Mouse (Mus musculus) lung, postnatal 25 days (tissue): ENCODE data around the gene Proca1.

Source experiments
- DNase-seq: peaks from one replicate; pipeline ENCODE4 v3.0.0; 2022; ENCODE audit warnings: low spot score

Proca1 gene

DNA sequence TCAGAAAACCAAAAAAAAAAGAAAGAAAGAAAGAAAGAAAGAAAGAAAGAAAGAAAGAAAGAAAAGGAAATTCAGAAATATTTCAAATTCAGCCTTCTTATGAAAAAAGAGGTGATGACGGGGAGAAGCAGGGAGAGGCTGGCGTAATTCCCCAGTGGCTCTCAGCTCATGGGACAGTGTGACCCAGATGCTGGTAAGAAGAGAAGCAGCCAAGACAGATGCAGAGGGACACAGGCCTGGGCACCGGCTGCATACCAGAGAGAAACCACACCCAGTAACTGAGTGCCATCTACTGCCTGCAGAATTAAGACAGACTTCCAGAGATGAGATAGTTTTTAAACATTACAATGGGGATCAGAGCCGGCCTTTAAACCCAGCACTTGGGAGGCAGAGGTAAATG, 30.4 kb downstream of the Proca1 start:
- no peak for DNase-seq

DNA sequence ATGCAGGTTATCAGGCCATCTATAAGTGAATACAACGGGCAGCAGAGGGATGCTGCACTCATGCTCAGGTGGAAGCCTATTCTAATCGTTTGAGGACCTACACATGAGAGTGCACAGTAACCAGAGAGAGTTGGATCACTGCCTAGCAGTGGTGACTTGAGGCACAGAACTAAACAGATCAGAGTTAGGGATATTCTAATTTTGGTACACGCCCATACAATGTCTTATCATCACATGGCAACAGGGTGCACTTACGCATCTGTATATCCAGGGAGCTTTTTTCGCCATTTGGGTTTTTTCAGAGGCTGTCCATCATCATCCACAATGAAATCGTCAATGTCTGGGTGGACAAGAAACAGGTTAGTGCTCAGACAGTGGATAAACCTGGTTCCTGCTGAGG, 38.3 kb downstream of the Proca1 start:
- no peak for DNase-seq

DNA sequence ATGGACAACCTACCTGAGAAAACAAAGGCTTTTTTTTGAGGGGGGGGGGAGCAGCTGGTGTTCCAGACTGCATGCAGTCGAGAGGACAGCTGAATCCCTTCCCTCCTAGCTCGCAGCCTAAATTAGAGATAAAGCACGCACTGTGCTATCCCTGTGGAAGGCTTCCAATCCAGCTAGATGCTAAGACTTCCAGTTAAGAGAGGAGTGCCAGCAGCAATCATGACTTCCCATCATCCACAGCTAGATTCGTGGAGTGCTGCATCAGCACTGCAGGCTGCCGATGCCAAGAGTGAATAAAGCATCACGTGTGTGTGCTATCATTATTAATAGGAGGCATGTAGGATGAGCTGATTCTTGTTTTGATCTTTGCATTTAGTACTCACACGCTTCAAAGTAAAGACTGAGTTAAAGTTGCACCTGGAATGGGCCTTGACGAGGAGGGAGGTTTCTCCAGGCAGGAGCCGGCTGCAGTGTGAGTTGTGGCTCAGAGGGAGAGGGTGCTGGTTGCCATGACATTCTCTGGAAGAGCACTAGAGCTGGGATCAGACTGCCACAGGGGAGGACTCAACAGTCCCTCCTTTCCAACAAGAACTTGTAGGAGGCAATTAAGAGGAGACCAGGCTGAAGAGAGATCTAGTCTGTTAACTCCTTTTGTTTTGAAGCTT, 47.1 kb downstream of the Proca1 start:
- no peak for DNase-seq

DNA sequence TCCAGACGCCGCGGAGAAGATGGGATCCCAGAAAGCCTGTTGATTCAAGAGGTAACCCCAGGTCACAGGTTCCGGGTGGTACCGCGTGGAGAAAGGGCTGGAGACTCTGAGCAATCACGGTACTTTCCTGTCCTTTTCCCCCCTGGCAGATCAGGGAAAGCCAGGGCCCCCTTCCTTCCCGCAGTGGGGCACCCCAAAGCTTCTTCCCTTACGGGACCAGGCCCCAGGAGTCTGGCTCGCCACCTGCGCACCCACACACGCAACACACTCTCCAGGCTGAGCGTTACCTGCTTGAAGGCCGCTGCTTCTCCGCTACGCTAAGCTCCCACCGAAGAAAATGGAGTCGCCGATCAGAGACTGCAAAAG, 52.1 kb downstream of the Proca1 start:
- DNase-seq = peak; percentile 16

DNA sequence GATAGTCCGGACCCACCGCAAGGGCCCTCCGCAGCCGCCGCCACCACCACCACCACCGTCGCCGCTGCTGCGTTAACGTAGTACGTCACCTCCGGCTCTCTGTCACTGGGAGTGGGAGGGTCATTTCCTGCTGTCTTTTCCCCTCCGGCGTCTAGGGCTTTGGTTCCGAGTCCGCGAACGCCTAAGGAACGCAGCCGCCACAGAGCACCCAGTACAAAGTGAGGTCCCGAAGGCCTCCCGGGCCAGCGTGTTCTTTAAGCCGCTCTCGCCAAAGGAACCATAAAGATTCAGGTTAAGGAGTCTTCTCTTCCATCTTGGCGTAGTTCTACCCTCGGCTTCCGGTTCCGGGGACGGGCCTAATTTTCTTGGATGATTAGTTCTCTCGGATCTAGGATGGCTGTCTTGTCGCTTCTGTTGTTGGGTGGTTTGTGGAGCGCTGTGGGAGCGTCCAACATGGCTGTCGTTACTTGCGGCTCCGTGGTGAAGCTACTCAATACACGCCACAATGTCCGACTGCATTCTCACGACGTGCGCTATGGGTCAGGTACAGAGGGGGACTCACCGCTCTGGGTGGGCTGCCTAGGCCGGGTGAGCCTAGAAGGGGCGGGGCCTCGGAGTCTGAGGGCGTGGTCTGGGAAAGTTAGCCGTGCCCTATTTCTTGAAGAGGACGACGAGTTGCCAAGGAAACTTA, 52.6 kb downstream of the Proca1 start, which contains the start of the genes Sdf2 and Supt6:
Gene Sdf2 (plus strand): TSS at position 120 of the 691 bp plus-strand sequence.
Gene Supt6 (minus strand): TSS at position 361 of the 691 bp plus-strand sequence.
- DNase-seq = peak; percentile 91

DNA sequence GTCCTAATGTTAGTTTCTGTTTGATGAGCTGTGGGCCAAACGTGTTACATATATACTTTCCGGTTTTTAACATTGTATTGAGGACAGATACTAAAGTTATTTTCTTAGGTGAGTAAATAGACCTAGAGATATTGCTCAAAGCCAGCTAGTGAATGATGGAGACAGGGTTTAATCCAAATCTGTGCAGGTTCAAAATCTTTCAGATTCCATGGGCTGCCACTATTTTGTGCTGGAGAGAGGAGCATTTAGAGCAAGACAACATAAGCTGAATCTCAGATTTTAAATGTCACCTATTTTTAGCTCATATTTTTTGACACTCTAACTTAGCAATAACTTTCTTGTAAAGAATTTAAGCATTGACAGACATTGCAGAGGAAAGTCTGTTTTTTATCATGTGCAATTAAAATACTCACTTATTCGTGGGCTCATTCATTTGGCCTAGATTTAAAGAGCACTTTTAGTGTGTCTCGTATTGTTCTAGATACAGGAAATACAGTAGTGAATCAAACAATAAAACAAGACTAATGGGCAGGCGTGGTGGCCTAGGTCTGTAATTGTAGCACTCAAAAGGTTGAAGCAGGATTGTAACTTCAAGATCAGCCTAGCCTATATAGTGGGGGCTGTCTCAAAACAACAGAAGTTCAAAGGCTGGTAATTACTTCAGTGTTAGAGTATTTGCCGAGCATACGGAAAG, 53.3 kb downstream of the Proca1 start:
- no peak for DNase-seq

DNA sequence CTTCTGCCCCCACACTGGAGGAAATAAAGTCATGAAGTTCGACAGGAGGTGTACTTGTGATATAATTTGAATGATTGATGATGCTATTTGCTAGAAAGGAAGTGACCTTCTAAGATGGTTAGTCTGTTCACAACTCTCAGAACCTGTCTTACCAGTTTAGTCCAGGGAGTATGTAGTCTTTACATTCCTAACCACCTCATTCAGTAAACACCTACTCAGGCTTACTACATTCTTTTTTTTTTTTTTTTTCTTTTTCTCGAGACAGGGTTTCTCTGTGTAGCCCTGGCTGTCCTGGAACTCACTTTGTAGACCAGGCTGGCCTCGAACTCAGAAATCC, 53.8 kb downstream of the Proca1 start:
- no peak for DNase-seq

DNA sequence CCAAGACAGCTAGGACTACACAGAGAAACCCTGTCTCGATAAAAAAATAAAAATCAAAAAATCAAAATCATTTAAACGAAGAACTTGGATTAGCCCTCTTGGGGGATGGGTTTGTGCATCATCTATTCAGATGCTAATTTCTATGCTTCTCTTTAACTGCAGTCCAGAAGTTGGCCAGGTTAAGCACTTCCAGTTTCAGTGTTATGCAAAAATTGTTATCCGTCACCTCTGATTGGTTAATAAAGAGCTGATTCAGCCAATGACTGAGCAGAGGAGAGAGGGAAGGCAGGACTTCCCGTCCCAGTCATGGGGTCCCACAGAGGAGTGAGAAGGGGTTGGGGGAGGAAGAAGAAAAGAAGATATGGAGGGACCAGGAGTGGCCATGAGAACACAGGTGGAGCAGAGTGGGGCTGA, 54.5 kb downstream of the Proca1 start:
- no peak for DNase-seq
